Mouse (Mus musculus) hindbrain, embryonic 11.5 days (tissue): ENCODE measurements around the gene Slc25a14. TPM values are rescaled to one million over a fixed set of nuclear protein-coding genes. Genes with fewer than 3 reads are reported as not detected.

Experiments used
- ATAC-seq: fragments of 200-750 bp; cut with Nextera tagmentation; 2 replicates; pipeline ENCODE4 v1.8.0; 2017; ENCODE audit warnings: mild to moderate bottlenecking, moderate TSS enrichment, moderate library complexity; ENCODE audit not compliant: low FRiP score
- DNase-seq: peaks from one replicate; pipeline ENCODE4 v3.0.0-alpha.2; 2015; ENCODE audit warnings: low spot score
- H3K27ac ChIP-seq: fragments of 300-500 bp; sonication (generic); 2 replicates; pipeline ENCODE4 v1.5.1; 2014; ENCODE audit warnings: mild to moderate bottlenecking, low read depth, low read length
- H3K27me3 ChIP-seq: fragments of 300-500 bp; sonication (generic); 2 replicates; pipeline ENCODE4 v1.6.1; 2014; ENCODE audit warnings: mild to moderate bottlenecking, low read length, moderate library complexity, mixed read lengths; ENCODE audit not compliant: control insufficient read depth, insufficient read depth
- H3K36me3 ChIP-seq: fragments of 300-500 bp; sonication (generic); 2 replicates; pipeline ENCODE4 v1.6.1; 2014; ENCODE audit warnings: mild to moderate bottlenecking, low read length, moderate library complexity, mixed read lengths; ENCODE audit not compliant: control insufficient read depth, insufficient read depth
- H3K4me1 ChIP-seq: fragments of 300-500 bp; sonication (generic); replicated peaks from 2 replicates; pipeline ENCODE4 v1.6.1; 2014; ENCODE audit warnings: low read length, mixed read lengths; ENCODE audit not compliant: control insufficient read depth, insufficient read depth
- H3K4me2 ChIP-seq: fragments of 300-500 bp; sonication (generic); replicated peaks from 2 replicates; pipeline ENCODE4 v1.6.1; 2014; ENCODE audit warnings: mild to moderate bottlenecking, low read depth, low read length
- H3K4me3 ChIP-seq: fragments of 300-500 bp; sonication (generic); 2 replicates; pipeline ENCODE4 v1.5.1; 2014; ENCODE audit warnings: low read depth, low read length
- H3K9ac ChIP-seq: fragments of 300-500 bp; sonication (generic); 2 replicates; pipeline ENCODE4 v1.6.1; 2014; ENCODE audit warnings: low read depth, low read length
- H3K9me3 ChIP-seq: fragments of 300-500 bp; sonication (generic); 2 replicates; pipeline ENCODE4 v1.6.1; 2016; ENCODE audit warnings: low read length; ENCODE audit not compliant: control insufficient read depth
- WGBS: fragments of 180-500 bp; shearing (Covaris S2); extraction: QIAGEN DNeasy Blood & Tissue Kit; methylation state at CpG from one replicate; pipeline ENCODE4 v1.1.7; 2014; 5-methylcytosine and 5-hydroxymethylcytosine counted together
- polyA plus RNA-seq: library from polyadenylated mRNA; unstranded; fragments of >200 nt; fragmentation: Nextera tagmentation; extraction: Ambion mirVana; gene quantifications from 2 replicates; pipeline ENCODE4 v1.2.1, GENCODE M21; 2014

Slc25a14 gene
- polyA plus RNA-seq = 26.9 and 30.1 TPM in 2 replicates

DNA sequence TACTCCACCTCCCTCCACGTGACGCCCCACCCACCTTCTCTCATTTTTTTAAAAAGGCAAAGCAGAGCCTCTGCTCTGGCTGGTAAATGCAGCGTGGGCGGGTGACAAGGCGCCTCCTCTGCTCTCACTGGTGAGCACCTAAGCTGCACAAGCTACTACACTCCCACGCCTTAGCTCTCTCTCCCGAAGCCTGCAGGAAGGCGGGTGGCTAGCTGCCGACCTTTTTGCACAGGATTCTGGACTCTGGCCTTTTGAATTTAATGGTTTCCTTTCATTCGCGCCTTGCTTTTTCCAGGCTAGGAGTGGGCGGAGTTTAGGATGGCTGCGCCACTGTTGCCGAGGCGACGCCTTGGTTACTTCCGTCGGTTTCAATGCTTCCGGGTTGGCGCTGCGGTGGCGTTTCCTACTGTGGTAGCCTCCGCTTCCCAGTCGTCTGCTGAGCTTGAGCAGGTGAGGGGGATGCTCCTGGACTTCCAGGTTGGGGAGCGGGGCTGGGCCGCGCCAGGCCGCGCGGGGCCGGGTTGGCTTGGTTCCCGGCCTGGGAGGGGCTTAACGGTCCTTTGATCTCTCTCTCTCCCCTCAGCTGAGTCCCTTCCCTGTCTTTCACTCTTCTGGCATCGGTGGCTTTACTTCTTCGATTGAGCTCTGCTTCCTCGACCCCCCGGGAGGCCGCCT, at the start of gene Slc25a14:
TSS of gene Slc25a14 (plus strand) at position 35 of the 675 bp plus-strand sequence.
- H3K9me3 ChIP-seq = no peaks in the 10 kb centered on the region
- DNase-seq (peak; percentile 82), ATAC-seq (peak; percentile 96)
- H3K4me2 ChIP-seq = peak within 1 kb of the TSS; percentile 37
- H3K4me1 ChIP-seq = no peaks in the 10 kb centered on the region
- H3K9ac ChIP-seq = peak within 1 kb of the TSS; percentile 16
- WGBS = 20% methylated on average over 31 of the region's 38 CpGs
- peak within 1 kb of the TSS; percentile 40 for H3K4me3 ChIP-seq
- no peaks in the 10 kb centered on the region for H3K27me3 ChIP-seq
- peak within 1 kb of the TSS; percentile 38 for H3K27ac ChIP-seq
- H3K36me3 ChIP-seq = no peaks in the 10 kb centered on the region

GRCm38 (mm10) chrX:48583332-48583731, 39.9 kb upstream of the Slc25a14 start:
- Histone ChIP-seq H3K4me1 (no peaks in the 10 kb centered on the region), H3K9ac (no peak overlapping the region), H3K36me3 (0 out of 2 replicates have a peak, but pooled peaks cover 2% of the 10 kb centered on the region), H3K4me3 (no peak overlapping the region), H3K27ac (no peak overlapping the region), H3K27me3 (no peaks in the 10 kb centered on the region), H3K9me3 (no peaks in the 10 kb centered on the region), H3K4me2 (no peak overlapping the region)
- DNase-seq = no peak
- no peak for ATAC-seq

DNA sequence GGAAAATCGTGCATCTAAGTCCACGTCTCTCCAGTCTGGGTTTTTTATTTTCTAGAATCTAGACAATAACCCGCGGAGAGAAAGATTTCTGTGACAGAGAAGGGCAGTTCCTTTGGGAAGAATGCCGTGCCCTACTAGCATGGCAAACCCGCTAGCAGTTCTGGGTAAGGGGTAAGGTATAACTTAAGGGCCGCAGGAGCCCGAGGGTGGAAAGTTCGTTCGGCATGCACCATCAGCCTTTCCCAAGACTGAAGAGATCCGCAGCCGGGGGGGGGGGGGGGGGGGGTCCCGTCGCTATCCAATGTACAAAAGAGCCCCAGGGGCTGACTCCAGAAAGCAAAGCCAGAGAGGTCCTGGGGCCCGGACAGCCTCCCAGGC, 29.5 kb upstream of the Slc25a14 start:
- Histone ChIP-seq H3K27me3 (no peaks in the 10 kb centered on the region), H3K9me3 (no peaks in the 10 kb centered on the region), H3K27ac (peak overlapping the region; percentile 54; the same call in 1 of the 2 replicates), H3K9ac (peak overlapping the region; percentile 73), H3K4me2 (peak overlapping the region; percentile 5), H3K4me1 (no peaks in the 10 kb centered on the region), H3K4me3 (peak overlapping the region; percentile 51), H3K36me3 (no peaks in the 10 kb centered on the region)
- 22% methylated on average over 11 of the region's 15 CpGs for WGBS
- no peak; the same call in 1 of the 2 replicates for ATAC-seq
- DNase-seq = peak; percentile 23

GRCm38 (mm10) chrX:48594099-48594760, 29.0 kb upstream of the Slc25a14 start, which contains the start of gene Zfp280c:
Gene Zfp280c (minus strand): TSS chrX:48594504.
- WGBS = 13% methylated on average over 28 of the region's 45 CpGs
- no peaks in the 10 kb centered on the region for H3K27me3 ChIP-seq
- peak within 1 kb of the TSS; percentile 5 for H3K4me2 ChIP-seq
- H3K4me3 ChIP-seq = peak within 1 kb of the TSS; percentile 51
- H3K9ac ChIP-seq = peak within 1 kb of the TSS; percentile 73
- peak; percentile 71 for DNase-seq
- H3K36me3 ChIP-seq = no peaks in the 10 kb centered on the region
- H3K27ac ChIP-seq = peak within 1 kb of the TSS; percentile 54
- no peaks in the 10 kb centered on the region for H3K9me3 ChIP-seq
- ATAC-seq = peak; percentile 92
- H3K4me1 ChIP-seq = no peaks in the 10 kb centered on the region

- H3K4me3 ChIP-seq = no peak overlapping the region
- WGBS = 80% methylated on average over 9 of the region's 9 CpGs
These were observed 27.2 kb upstream of the Slc25a14 start for GRCm38 (mm10) chrX:48596053-48596452.

DNA sequence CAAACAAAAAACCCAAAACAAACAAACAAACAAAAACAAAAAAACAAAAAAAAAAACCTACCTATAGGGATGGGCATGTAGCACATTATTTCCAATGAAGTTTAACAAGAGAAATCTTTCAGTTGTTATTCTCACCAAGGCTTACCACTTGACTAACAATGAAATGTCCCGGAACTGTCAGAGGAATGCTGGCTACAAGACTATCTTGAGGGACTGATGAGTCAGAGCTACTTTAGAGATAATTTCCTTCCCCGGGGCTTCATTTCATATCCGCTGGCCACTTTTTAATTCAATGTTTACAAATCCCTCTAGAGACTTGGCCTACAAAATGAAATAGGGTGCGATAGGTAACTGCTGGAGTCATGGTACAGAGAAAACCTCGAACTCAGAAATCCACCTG, 26.3 kb upstream of the Slc25a14 start:
- Histone ChIP-seq H3K4me2 (no peak overlapping the region), H3K9me3 (no peaks in the 10 kb centered on the region), H3K36me3 (no peaks in the 10 kb centered on the region), H3K4me3 (no peak overlapping the region), H3K27ac (no peak overlapping the region), H3K4me1 (no peaks in the 10 kb centered on the region), H3K27me3 (no peaks in the 10 kb centered on the region), H3K9ac (no peak overlapping the region)
- DNase-seq (no peak), ATAC-seq (no peak)
- WGBS = 89% methylated on average over 5 of the region's 5 CpGs

More at GRCm38 (mm10) chrX:48596053-48596452, 27.2 kb upstream of the Slc25a14 start:
- Histone ChIP-seq H3K4me1 (no peaks in the 10 kb centered on the region), H3K36me3 (no peaks in the 10 kb centered on the region), H3K9me3 (no peaks in the 10 kb centered on the region), H3K9ac (no peak overlapping the region), H3K27me3 (no peaks in the 10 kb centered on the region), H3K4me2 (no peak overlapping the region), H3K27ac (no peak overlapping the region)
- DNase-seq = no peak
- no peak for ATAC-seq

DNA sequence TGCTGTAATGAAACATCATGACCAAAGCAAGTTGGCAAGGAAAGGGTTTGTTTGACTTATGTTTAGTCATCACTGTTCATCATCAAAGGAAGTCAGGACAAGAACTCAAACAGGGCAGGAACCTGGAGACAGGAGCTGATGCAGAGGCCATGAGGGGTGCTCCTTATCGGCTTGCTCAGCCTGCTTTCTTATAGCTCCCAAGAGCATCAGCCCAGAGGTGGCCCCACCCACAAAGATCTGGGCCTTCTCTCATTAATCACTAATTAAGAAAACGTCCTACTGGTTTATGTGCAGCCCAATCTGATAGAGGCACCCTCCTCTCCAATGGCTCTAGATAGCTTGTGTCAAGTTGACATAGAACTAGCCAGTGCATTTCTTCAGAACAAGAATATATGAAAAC, 18.3 kb upstream of the Slc25a14 start:
- Histone ChIP-seq H3K4me2 (no peak overlapping the region), H3K9me3 (no peaks in the 10 kb centered on the region), H3K4me3 (no peak overlapping the region), H3K9ac (no peak overlapping the region), H3K27me3 (no peaks in the 10 kb centered on the region), H3K36me3 (no peaks in the 10 kb centered on the region), H3K27ac (no peak overlapping the region), H3K4me1 (no peaks in the 10 kb centered on the region)
- WGBS = 46% methylated on average over 2 of the region's 2 CpGs
- ATAC-seq (no peak), DNase-seq (no peak)

DNA sequence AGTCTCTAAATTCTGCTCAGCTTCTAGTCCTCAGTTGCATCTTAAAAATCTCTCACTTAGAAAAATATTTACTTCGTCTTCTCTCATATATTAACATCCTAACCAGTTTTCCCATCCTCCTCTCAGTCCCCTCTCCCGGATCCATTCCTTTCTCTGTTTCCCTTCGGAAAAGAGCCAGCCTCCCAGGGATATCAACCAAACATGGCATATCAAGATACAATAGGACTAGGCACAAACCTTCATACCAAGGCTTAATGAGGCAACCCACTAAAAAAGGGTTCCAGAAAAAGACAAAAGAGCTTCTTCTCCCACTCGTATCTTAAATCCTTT, 199 bp upstream of the Slc25a14 start:
- H3K9ac ChIP-seq = peak overlapping the region; percentile 1
- peak overlapping the region; percentile 38 for H3K27ac ChIP-seq
- H3K4me3 ChIP-seq = peak overlapping the region; percentile 40
- no peaks in the 10 kb centered on the region for H3K27me3 ChIP-seq
- ATAC-seq (no peak; the same call in 1 of the 2 replicates), DNase-seq (no peak)
- H3K4me2 ChIP-seq = peak overlapping the region; percentile 37
- no peaks in the 10 kb centered on the region for H3K36me3 ChIP-seq
- WGBS = 28% methylated on average over 4 of the region's 4 CpGs
- no peaks in the 10 kb centered on the region for H3K4me1 ChIP-seq
- no peaks in the 10 kb centered on the region for H3K9me3 ChIP-seq

DNA sequence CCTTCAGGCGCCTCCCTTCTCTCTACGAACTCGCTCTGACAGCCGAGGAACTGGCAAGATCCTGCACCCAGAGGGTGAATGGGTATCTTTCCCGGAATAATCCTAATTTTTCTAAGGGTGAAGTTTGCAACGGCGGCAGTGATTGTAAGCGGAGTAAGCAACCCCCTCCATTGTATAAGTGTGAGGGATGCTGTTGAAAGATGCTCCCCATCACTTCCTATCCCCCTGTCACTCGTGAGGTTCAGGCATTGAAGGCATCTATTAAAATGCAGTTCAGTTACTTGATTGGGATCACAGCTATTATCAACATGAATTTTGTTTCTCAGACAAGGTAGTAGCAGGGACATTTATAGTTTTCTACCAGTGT, 824 bp downstream of the Slc25a14 start:
- H3K9me3 ChIP-seq = no peaks in the 10 kb centered on the region
- H3K36me3 ChIP-seq = no peaks in the 10 kb centered on the region
- ATAC-seq = peak; percentile 39; the same call in 1 of the 2 replicates
- H3K27ac ChIP-seq = no peak overlapping the region
- no peaks in the 10 kb centered on the region for H3K4me1 ChIP-seq
- peak overlapping the region; percentile 29 for H3K4me2 ChIP-seq
- 24% methylated on average over 9 of the region's 9 CpGs for WGBS
- peak overlapping the region; percentile 40 for H3K4me3 ChIP-seq
- no peaks in the 10 kb centered on the region for H3K27me3 ChIP-seq
- peak overlapping the region; percentile 16; the same call in 1 of the 2 replicates for H3K9ac ChIP-seq
- no peak for DNase-seq
